Mouse (Mus musculus) midbrain, embryonic 14.5 days (tissue): Measurements from ENCODE around the gene Wdr70. TPM values are rescaled to one million over a fixed set of nuclear protein-coding genes. Genes with fewer than 3 reads are reported as not detected.

Experiments
- ATAC-seq: fragments of 200-750 bp; cut with Nextera tagmentation; 2 replicates; pipeline ENCODE4 v1.8.0; 2017; ENCODE audit warnings: moderate number of reproducible peaks, moderate library complexity; ENCODE audit not compliant: low FRiP score, low TSS enrichment
- DNase-seq: peaks from one replicate; pipeline ENCODE4 v3.0.0-alpha.2; 2015
- H3K27ac ChIP-seq: fragments of 300-500 bp; sonication (generic); replicated peaks from 2 replicates; pipeline ENCODE4 v1.5.1; 2014; ENCODE audit warnings: mild to moderate bottlenecking, low read depth, low read length, moderate library complexity
- H3K27me3 ChIP-seq: fragments of 300-500 bp; sonication (generic); 2 replicates; pipeline ENCODE4 v1.6.1; 2014; ENCODE audit warnings: low read length, control low read depth, mixed read lengths; ENCODE audit not compliant: control insufficient read depth, insufficient read depth
- H3K36me3 ChIP-seq: fragments of 300-500 bp; sonication (generic); 2 replicates; pipeline ENCODE4 v1.6.1; 2014; ENCODE audit warnings: low read length, control low read depth; ENCODE audit not compliant: control insufficient read depth, insufficient read depth
- H3K4me1 ChIP-seq: fragments of 300-500 bp; sonication (generic); 2 replicates; pipeline ENCODE4 v1.6.1; 2014; ENCODE audit warnings: mild to moderate bottlenecking, antibody characterized with exemption, low read length, control low read depth; ENCODE audit not compliant: control insufficient read depth, insufficient read depth
- H3K4me2 ChIP-seq: fragments of 300-500 bp; sonication (generic); 2 replicates; pipeline ENCODE4 v1.6.1; 2014; ENCODE audit warnings: mild to moderate bottlenecking, low read length, moderate library complexity
- H3K4me3 ChIP-seq: fragments of 300-500 bp; sonication (generic); replicated peaks from 2 replicates; pipeline ENCODE4 v1.5.1; 2014; ENCODE audit warnings: low read depth, low read length
- H3K9ac ChIP-seq: fragments of 300-500 bp; sonication (generic); replicated peaks from 2 replicates; pipeline ENCODE4 v1.6.1; 2014; ENCODE audit warnings: mild to moderate bottlenecking, low read length, moderate library complexity
- H3K9me3 ChIP-seq: fragments of 300-500 bp; sonication (generic); 2 replicates; pipeline ENCODE4 v1.6.1; 2016; ENCODE audit warnings: low read length, control low read depth, mixed read lengths; ENCODE audit not compliant: control insufficient read depth
- WGBS: fragments of 180-500 bp; shearing (Covaris S2); extraction: QIAGEN DNeasy Blood & Tissue Kit; methylation state at CpG from one replicate; pipeline ENCODE4 v1.1.7; 2014; 5-methylcytosine and 5-hydroxymethylcytosine counted together
- polyA plus RNA-seq: library from polyadenylated mRNA; unstranded; fragments of >200 nt; fragmentation: Nextera tagmentation; extraction: Ambion mirVana; gene quantifications from 2 replicates; pipeline ENCODE4 v1.2.1, GENCODE M21; 2014

The Wdr70 gene
- polyA plus RNA-seq, 1 experiment from 2014 or later = 70.6 TPM

- ATAC-seq (no peak), DNase-seq (no peak)
- Histone ChIP-seq H3K36me3 (peaks cover 10% of the 10 kb centered on the region; the same call in 1 of the 2 replicates), H3K4me1 (peaks cover 21% of the 10 kb centered on the region), H3K27me3 (no peaks in the 10 kb centered on the region), H3K27ac (no peak overlapping the region), H3K4me2 (no peak overlapping the region), H3K4me3 (no peak overlapping the region), H3K9me3 (no peaks in the 10 kb centered on the region), H3K9ac (no peak overlapping the region)
- 51% methylated on average over 10 of the region's 10 CpGs for WGBS
These were observed 220.1 kb downstream of the Wdr70 start for GRCm38 (mm10) chr15:7878861-7879260.

GRCm38 (mm10) chr15:7877560-7878467, 221.2 kb downstream of the Wdr70 start:
- H3K4me2 ChIP-seq = peak overlapping the region; percentile 26
- 10% methylated on average over 22 of the region's 22 CpGs for WGBS
- ATAC-seq (no peak; the same call in 1 of the 2 replicates), DNase-seq (peak; percentile 69)
- no peaks in the 10 kb centered on the region for H3K27me3 ChIP-seq
- no peak overlapping the region for H3K4me3 ChIP-seq
- no peak overlapping the region for H3K9ac ChIP-seq
- H3K4me1 ChIP-seq = peaks cover 21% of the 10 kb centered on the region
- no peak overlapping the region for H3K27ac ChIP-seq
- H3K9me3 ChIP-seq = no peaks in the 10 kb centered on the region
- peaks cover 7% of the 10 kb centered on the region; the same call in 1 of the 2 replicates for H3K36me3 ChIP-seq

- WGBS = 79% methylated on average over 6 of the region's 6 CpGs
- H3K4me2 ChIP-seq = no peak overlapping the region
These were observed 223.1 kb downstream of the Wdr70 start for GRCm38 (mm10) chr15:7875879-7876278.

GRCm38 (mm10) chr15:7872473-7872872, 226.5 kb downstream of the Wdr70 start:
- WGBS = 61% methylated on average over 5 of the region's 5 CpGs
- no peak overlapping the region for H3K4me3 ChIP-seq
- ATAC-seq = no peak
- H3K36me3 ChIP-seq = no peaks in the 10 kb centered on the region
- H3K27ac ChIP-seq = no peak overlapping the region
- peaks cover 2% of the 10 kb centered on the region; the same call in 1 of the 2 replicates for H3K4me1 ChIP-seq
- DNase-seq = no peak
- no peaks in the 10 kb centered on the region for H3K9me3 ChIP-seq
- no peaks in the 10 kb centered on the region for H3K27me3 ChIP-seq
- H3K9ac ChIP-seq = no peak overlapping the region
- H3K4me2 ChIP-seq = no peak overlapping the region

More at GRCm38 (mm10) chr15:7875879-7876278, 223.1 kb downstream of the Wdr70 start:
- no peak overlapping the region for H3K4me3 ChIP-seq
- H3K9ac ChIP-seq = no peak overlapping the region
- peaks cover 21% of the 10 kb centered on the region for H3K4me1 ChIP-seq
- no peaks in the 10 kb centered on the region for H3K36me3 ChIP-seq
- no peaks in the 10 kb centered on the region for H3K27me3 ChIP-seq
- no peak for ATAC-seq
- no peak overlapping the region for H3K27ac ChIP-seq
- DNase-seq = no peak
- no peaks in the 10 kb centered on the region for H3K9me3 ChIP-seq

GRCm38 (mm10) chr15:7865305-7865704, 233.7 kb downstream of the Wdr70 start:
- no peak overlapping the region for H3K27ac ChIP-seq
- no peak overlapping the region for H3K4me2 ChIP-seq
- no peak overlapping the region for H3K4me3 ChIP-seq
- no peak overlapping the region for H3K9ac ChIP-seq
- H3K4me1 ChIP-seq = no peaks in the 10 kb centered on the region
- H3K9me3 ChIP-seq = no peaks in the 10 kb centered on the region
- DNase-seq = no peak
- no peaks in the 10 kb centered on the region for H3K27me3 ChIP-seq
- WGBS = 98% methylated on average over 3 of the region's 3 CpGs
- ATAC-seq = no peak
- no peaks in the 10 kb centered on the region for H3K36me3 ChIP-seq

GRCm38 (mm10) chr15:7863328-7863727, 235.7 kb downstream of the Wdr70 start:
- Histone ChIP-seq H3K4me3 (no peak overlapping the region), H3K27ac (no peak overlapping the region), H3K9ac (no peak overlapping the region), H3K4me1 (no peaks in the 10 kb centered on the region), H3K4me2 (no peak overlapping the region), H3K36me3 (no peaks in the 10 kb centered on the region), H3K27me3 (no peaks in the 10 kb centered on the region), H3K9me3 (no peaks in the 10 kb centered on the region)
- WGBS = 36% methylated on average over 5 of the region's 5 CpGs
- ATAC-seq (no peak), DNase-seq (no peak)

- 92% methylated on average over 5 of the region's 5 CpGs for WGBS
- Histone ChIP-seq H3K27me3 (no peaks in the 10 kb centered on the region), H3K4me3 (no peak overlapping the region), H3K27ac (no peak overlapping the region), H3K36me3 (no peaks in the 10 kb centered on the region), H3K9ac (no peak overlapping the region), H3K4me2 (no peak overlapping the region), H3K4me1 (no peaks in the 10 kb centered on the region), H3K9me3 (no peaks in the 10 kb centered on the region)
- DNase-seq (no peak), ATAC-seq (no peak)
These were observed 236.1 kb downstream of the Wdr70 start for GRCm38 (mm10) chr15:7862890-7863289.

GRCm38 (mm10) chr15:7858841-7859240, 240.2 kb downstream of the Wdr70 start:
- ATAC-seq (no peak), DNase-seq (no peak)
- WGBS = 87% methylated on average over 5 of the region's 5 CpGs

GRCm38 (mm10) chr15:7857418-7857817, 241.6 kb downstream of the Wdr70 start:
- WGBS = 83% methylated on average over 13 of the region's 13 CpGs
- Histone ChIP-seq H3K9me3 (no peaks in the 10 kb centered on the region), H3K27ac (no peak overlapping the region), H3K4me2 (no peak overlapping the region), H3K4me3 (no peak overlapping the region), H3K4me1 (no peaks in the 10 kb centered on the region), H3K36me3 (no peaks in the 10 kb centered on the region), H3K9ac (no peak overlapping the region), H3K27me3 (no peaks in the 10 kb centered on the region)
- no peak for ATAC-seq
- no peak for DNase-seq

More at GRCm38 (mm10) chr15:7858841-7859240, 240.2 kb downstream of the Wdr70 start:
- H3K27ac ChIP-seq = no peak overlapping the region
- no peak overlapping the region for H3K4me3 ChIP-seq
- no peaks in the 10 kb centered on the region for H3K27me3 ChIP-seq
- H3K36me3 ChIP-seq = no peaks in the 10 kb centered on the region
- H3K9me3 ChIP-seq = no peaks in the 10 kb centered on the region
- H3K9ac ChIP-seq = no peak overlapping the region
- H3K4me1 ChIP-seq = no peaks in the 10 kb centered on the region
- no peak overlapping the region for H3K4me2 ChIP-seq
